Mouse (Mus musculus) layer of hippocampus, adult 9-10 months (tissue): Measurements from ENCODE around the gene Olfr1201.

Experiments
- DNase-seq: peaks from one replicate; pipeline ENCODE4 v3.0.0; 2022; ENCODE audit warnings: low spot score

Olfr1201 gene

GRCm38 (mm10) chr2:88792736-88793135, at the start of gene Olfr1201:
TSS of gene Olfr1201 (plus strand) at chr2:88793036.
- no peak for DNase-seq

GRCm38 (mm10) chr2:88743379-88743778, 49.5 kb upstream of the Olfr1201 start:
- no peak for DNase-seq

GRCm38 (mm10) chr2:88751270-88751669, 41.6 kb upstream of the Olfr1201 start, which contains the start of gene Olfr1198:
TSS of gene Olfr1198 (minus strand) at chr2:88751370.
- DNase-seq: no peak

DNA sequence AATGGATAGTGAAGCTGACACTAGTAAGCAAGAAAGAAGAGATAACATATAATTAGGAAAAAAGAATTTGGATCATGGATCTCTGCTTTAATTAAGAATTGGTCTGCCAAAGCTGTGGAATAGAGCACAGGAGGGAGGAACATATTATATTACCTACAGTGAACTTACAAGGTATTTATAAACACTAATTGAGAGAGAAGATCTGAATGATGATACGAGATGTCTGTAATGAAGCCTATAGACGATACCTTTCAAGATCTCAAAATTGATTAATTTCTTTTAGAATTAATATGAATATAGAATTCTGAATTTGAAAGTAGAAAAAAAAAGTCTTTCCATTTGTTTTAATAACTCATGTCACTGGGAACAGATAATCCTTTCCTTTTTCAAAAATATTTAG, 32.5 kb upstream of the Olfr1201 start, which contains the start of gene Olfr1199:
Olfr1199 (minus strand) TSS at position 101 of the 400 bp plus-strand sequence.
- no peak for DNase-seq

- DNase-seq: no peak
These were observed 22.4 kb upstream of the Olfr1201 start, which contains the start of gene Olfr1200 for GRCm38 (mm10) chr2:88770388-88770787. TSS of gene Olfr1200 (minus strand) at chr2:88770488.

GRCm38 (mm10) chr2:88814196-88814595, 21.4 kb downstream of the Olfr1201 start, which contains the start of gene Olfr1202:
TSS of gene Olfr1202 (plus strand) at chr2:88814496.
- no peak for DNase-seq

DNA sequence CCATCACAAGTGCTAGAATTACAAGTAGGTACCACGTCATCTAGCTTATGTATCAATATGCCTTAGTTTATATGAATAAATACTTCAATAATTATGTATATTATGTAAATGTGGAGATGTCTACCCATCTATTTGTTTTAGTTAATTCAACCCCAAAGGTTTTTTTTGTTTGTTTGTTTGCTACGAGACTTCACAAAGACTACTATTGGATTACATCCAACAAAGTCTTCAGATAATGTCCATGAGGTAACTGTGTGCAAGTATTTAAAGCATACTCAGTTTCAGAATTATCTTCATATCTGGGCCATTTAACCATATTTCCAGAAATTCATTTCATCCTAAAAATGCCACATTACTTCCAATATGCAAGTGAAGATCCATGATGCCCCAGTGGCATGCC, 36.6 kb downstream of the Olfr1201 start, which contains the start of gene Olfr1205:
Olfr1205 (plus strand) TSS at position 301 of the 400 bp plus-strand sequence.
- no peak for DNase-seq

DNA sequence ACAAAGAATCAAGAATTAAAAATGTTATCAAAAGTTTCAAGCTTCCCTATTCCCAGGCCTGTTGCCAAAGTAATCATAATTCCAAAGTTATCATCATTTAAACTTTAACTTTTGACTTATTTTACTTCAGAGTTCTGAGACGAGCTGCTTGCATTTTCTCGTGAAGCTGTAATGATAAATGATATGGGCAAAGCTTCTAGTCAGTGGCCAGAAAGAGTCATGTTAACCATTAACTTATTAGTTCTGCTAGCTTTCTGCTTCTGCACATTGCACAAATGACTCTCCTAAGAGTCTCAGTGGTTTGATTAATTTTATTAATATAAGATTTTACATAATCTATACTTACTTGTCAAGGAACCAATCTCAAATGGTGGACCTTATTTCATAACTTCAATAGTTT, 45.6 kb downstream of the Olfr1201 start:
- no peak for DNase-seq
